Mouse (Mus musculus) ZHBTc4 (cell line): ENCODE measurements at regions not wholly inside any gene's neighbourhood (a gene's known extent, or its start where the extent isn't known, plus 50 kb on each side); places are given as distances from the start of the nearest gene placed in this dataset.

ENCODE experiments used
- DNase-seq: peaks from one replicate; pipeline ENCODE4 v3.0.0-alpha.2; 2011; ENCODE audit warnings: low read depth, low spot score

GRCm38 (mm10) chr12:95558706-95559406 lies 133.2 kb upstream of the Flrt2 start:
- DNase-seq: no peak

GRCm38 (mm10) chr12:95563431-95563830 lies 128.6 kb upstream of the Flrt2 start:
- no peak for DNase-seq

GRCm38 (mm10) chr12:95576772-95577171 lies 115.3 kb upstream of the Flrt2 start:
- no peak for DNase-seq

GRCm38 (mm10) chr12:95589011-95589410 lies 103.0 kb upstream of the Flrt2 start:
- no peak for DNase-seq

- no peak for DNase-seq
Measured at GRCm38 (mm10) chr12:95619281-95619680, 72.7 kb upstream of the Flrt2 start.

GRCm38 (mm10) chr12:95631029-95631428 lies 61.0 kb upstream of the Flrt2 start:
- DNase-seq: no peak

GRCm38 (mm10) chr12:95636647-95637046 lies 55.4 kb upstream of the Flrt2 start:
- DNase-seq: no peak

GRCm38 (mm10) chr12:95639892-95640291 lies 52.1 kb upstream of the Flrt2 start:
- DNase-seq: no peak

- no peak for DNase-seq
Measured at GRCm38 (mm10) chr12:95641628-95642027, 50.4 kb upstream of the Flrt2 start.
